Mouse (Mus musculus): ENCODE measurements around the gene Mrpl9. TPM values are rescaled to one million over a fixed set of nuclear protein-coding genes. Genes with fewer than 3 reads are reported as not detected.
A peak's percentile ranks its signal among the peaks of the same experiment; 100 is the strongest.

Gene Mrpl9
- 63.2 and 64.0 TPM in 2 replicates for polyA plus RNA-seq (2015; fragmentation: Nextera tagmentation; extraction: Ambion mirVana)

DNA sequence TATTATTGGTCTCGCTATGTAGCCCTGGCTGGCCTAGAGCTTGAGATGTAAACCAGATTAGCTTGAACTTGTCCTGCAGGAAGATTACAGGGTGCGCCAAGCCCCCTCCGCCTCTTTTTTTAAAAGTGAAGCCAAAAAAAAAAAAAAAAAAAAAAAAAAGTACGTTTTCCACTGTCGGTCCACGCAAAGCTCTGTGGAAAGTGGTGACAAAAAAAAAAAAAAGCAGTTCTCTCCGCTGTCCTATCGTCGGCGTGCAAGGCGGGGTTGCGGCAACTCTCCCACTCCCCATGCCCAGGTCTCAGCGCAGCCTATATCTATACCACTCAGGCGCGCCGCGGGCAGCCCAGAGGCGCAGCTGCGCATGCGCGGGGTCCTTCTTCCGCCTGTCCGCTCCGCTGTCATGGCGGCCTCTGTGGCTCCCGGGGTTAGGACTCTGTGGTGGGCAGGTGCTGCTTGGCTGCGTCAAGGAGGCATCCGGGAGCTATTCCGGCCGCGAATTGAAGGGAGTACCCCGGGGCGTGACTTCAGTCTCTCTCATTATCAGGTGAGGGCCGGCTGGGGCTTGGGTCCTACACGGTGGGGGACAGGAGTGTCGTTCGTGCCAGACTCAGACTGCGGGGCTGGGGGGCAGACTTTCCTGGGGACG is at the start of gene Mrpl9:
Gene Mrpl9, plus strand, starts transcription at position 368 of the 646 bp plus-strand sequence.
- H3K27ac ChIP-seq, result peak within 1 kb of the TSS; percentile 57; the same call in 1 of the 2 replicates
- H3K27me3 ChIP-seq, result peaks cover 6% of the 10 kb centered on the region; the same call in 1 of the 2 replicates
- peaks cover 34% of the 10 kb centered on the region for H3K36me3 ChIP-seq
- under 1% methylated on average over 39 of the region's 39 CpGs for WGBS
- peak within 1 kb of the TSS; percentile 80 for H3K4me2 ChIP-seq
- peak within 1 kb of the TSS; percentile 96 for H3K4me3 ChIP-seq
- H3K9me3 ChIP-seq, result no peaks in the 10 kb centered on the region
- peak within 1 kb of the TSS; percentile 91 for H3K9ac ChIP-seq
- peak; percentile 94 for ATAC-seq (ENCODE audit: insufficient number of reproducible peaks, low FRiP score, low TSS enrichment, low read depth)
- peaks cover 12% of the 10 kb centered on the region for H3K4me1 ChIP-seq

DNA sequence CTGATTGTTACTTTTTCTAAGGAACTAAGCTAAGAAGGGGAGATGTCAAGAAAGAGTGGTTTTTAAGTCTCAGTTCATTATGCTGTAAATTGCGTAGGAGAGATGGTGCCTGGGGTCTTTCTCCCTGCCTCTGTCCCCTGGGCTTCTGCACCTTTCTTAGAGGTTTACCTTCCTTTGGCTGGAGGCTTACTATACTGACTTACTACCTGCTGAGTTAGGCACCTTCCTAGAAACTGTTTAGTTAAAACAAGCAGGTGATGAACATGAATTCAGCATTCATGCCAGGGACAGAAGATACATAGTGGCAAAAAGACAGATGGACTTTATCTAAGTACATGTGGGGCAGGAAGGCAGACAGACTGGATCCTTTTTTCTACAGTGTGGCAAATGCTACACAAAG is 46.8 kb upstream of the Mrpl9 start:
- Histone ChIP-seq H3K27me3 (peaks cover 56% of the 10 kb centered on the region), H3K9me3 (no peaks in the 10 kb centered on the region), H3K4me3 (no peak overlapping the region), H3K4me2 (no peak overlapping the region), H3K36me3 (no peaks in the 10 kb centered on the region), H3K9ac (no peak overlapping the region), H3K27ac (no peak overlapping the region), H3K4me1 (peaks cover 8% of the 10 kb centered on the region)
- no peak for ATAC-seq (ENCODE audit: insufficient number of reproducible peaks, low FRiP score, low TSS enrichment, low read depth)
- 65% methylated on average over 1 of the region's 1 CpGs for WGBS

DNA sequence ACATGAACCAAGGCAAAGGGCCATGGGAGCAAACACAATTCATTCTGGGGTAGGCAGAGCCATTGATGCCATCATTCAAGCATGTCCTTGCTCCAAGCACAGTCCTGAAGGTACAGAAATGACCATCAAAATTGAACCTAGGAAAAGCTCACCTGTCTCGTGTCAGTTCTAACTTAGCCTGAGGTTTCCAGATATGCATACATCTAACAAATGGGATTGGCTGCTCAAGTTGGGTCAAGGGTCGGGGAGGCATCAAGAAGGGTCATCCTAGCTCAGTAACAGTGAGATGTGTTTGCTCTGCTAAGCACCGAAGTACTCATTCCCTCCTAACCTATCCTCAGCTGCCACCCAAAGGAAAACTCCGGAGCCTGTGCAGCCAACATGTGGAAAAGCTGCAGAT is 46.3 kb upstream of the Mrpl9 start:
- Histone ChIP-seq H3K36me3 (no peaks in the 10 kb centered on the region), H3K9me3 (no peaks in the 10 kb centered on the region), H3K4me2 (no peak overlapping the region), H3K27me3 (peaks cover 61% of the 10 kb centered on the region), H3K27ac (no peak overlapping the region), H3K9ac (no peak overlapping the region), H3K4me3 (no peak overlapping the region), H3K4me1 (peaks cover 8% of the 10 kb centered on the region)
- ATAC-seq (ENCODE audit: insufficient number of reproducible peaks, low FRiP score, low TSS enrichment, low read depth), result no peak
- 78% methylated on average over 4 of the region's 4 CpGs for WGBS

DNA sequence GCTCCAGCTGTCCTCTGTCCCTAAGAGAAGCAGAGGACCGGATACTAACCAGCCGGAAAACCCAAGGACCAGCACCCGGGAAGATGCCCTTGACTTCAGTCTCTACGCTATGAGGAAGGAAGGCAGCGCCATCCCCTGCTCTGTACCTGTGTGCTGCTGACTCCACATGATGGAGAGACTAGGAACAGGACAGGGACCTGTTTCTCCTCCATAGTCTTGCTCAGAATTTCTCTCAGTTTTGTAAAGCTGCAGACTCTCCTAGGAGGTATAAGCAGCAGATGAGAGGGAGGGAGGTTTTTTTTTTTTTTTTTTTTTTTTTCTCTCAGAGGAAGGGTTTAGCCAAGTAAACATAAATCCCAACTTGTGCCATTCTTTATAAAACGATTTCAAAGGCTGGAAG is 44.9 kb upstream of the Mrpl9 start, which contains the start of gene Lingo4:
Gene Lingo4, plus strand, starts transcription at position 301 of the 400 bp plus-strand sequence.
- peaks cover 75% of the 10 kb centered on the region for H3K27me3 ChIP-seq
- no peaks in the 10 kb centered on the region for H3K9me3 ChIP-seq
- H3K9ac ChIP-seq, result no peak within 1 kb of the TSS
- peak within 1 kb of the TSS; percentile 24 for H3K4me3 ChIP-seq
- 67% methylated on average over 6 of the region's 6 CpGs for WGBS
- ATAC-seq (ENCODE audit: insufficient number of reproducible peaks, low FRiP score, low TSS enrichment, low read depth), result no peak
- no peak within 1 kb of the TSS for H3K27ac ChIP-seq
- H3K4me2 ChIP-seq, result peak within 1 kb of the TSS; percentile 45
- no peaks in the 10 kb centered on the region for H3K36me3 ChIP-seq
- H3K4me1 ChIP-seq, result peaks cover 11% of the 10 kb centered on the region

DNA sequence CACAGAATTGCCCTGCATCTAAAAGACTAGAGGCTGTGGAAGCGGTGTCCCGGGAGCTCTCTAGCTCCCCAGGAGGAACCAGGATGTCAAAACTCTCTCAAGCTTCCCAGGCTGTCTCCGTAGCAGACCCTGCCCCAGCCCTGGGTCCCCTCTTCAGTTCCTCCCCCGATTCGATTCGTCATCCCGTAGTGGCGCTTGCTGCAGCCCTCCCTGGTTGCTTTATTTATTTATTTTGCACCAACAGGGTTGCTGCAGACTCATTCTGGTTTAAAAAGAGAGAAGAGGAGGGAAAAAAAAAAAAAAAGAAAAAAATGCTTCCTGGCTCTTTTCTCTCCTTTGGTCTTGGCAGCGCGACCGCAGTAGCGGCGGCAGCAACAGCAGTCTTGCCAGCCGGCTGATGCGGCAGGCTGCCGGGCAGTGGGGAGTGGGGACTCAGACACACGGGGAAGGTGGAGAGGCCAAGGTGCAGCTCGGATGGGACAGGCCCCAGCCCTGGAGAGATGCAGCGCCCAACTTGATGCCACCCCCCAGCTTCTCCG is 44.1 kb upstream of the Mrpl9 start:
- no peak overlapping the region for H3K9ac ChIP-seq
- ATAC-seq (ENCODE audit: insufficient number of reproducible peaks, low FRiP score, low TSS enrichment, low read depth), result no peak
- peaks cover 82% of the 10 kb centered on the region for H3K27me3 ChIP-seq

GRCm38 (mm10) chr3:94399663-94400310 is 43.3 kb upstream of the Mrpl9 start:
- Histone ChIP-seq H3K4me3 (no peak overlapping the region), H3K4me1 (peaks cover 22% of the 10 kb centered on the region), H3K9ac (no peak overlapping the region), H3K36me3 (no peaks in the 10 kb centered on the region), H3K27me3 (peaks cover 86% of the 10 kb centered on the region), H3K9me3 (no peaks in the 10 kb centered on the region), H3K4me2 (no peak overlapping the region), H3K27ac (no peak overlapping the region)
- no peak for ATAC-seq (ENCODE audit: insufficient number of reproducible peaks, low FRiP score, low TSS enrichment, low read depth)
- WGBS, result 42% methylated on average over 5 of the region's 5 CpGs

More for the DNA sequence above, 44.1 kb upstream of the Mrpl9 start:
- Histone ChIP-seq H3K9me3 (no peaks in the 10 kb centered on the region), H3K4me1 (peaks cover 16% of the 10 kb centered on the region), H3K36me3 (no peaks in the 10 kb centered on the region), H3K27ac (no peak overlapping the region), H3K4me3 (peak overlapping the region; percentile 24), H3K4me2 (peak overlapping the region; percentile 45)
- 2% methylated on average over 20 of the region's 20 CpGs for WGBS

DNA sequence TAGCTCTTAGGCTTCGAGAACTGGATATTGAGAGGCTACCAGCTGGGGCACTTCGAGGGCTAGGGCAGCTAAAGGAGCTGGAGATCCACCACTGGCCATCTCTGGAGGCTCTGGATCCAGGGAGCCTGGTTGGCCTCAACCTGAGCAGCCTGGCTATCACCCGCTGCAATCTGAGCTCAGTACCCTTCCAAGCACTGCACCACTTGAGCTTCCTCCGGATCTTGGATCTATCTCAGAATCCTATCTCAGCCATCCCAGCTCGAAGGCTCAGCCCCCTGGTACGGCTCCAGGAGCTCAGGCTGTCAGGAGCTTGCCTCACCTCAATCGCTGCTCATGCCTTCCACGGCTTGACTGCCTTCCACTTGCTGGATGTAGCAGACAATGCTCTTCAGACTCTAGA is 40.7 kb upstream of the Mrpl9 start:
- Histone ChIP-seq H3K9ac (no peak overlapping the region), H3K36me3 (no peaks in the 10 kb centered on the region), H3K9me3 (no peaks in the 10 kb centered on the region), H3K27me3 (peaks cover 70% of the 10 kb centered on the region), H3K4me2 (no peak overlapping the region), H3K4me1 (peaks cover 23% of the 10 kb centered on the region), H3K27ac (no peak overlapping the region), H3K4me3 (no peak overlapping the region)
- no peak for ATAC-seq (ENCODE audit: insufficient number of reproducible peaks, low FRiP score, low TSS enrichment, low read depth)
- WGBS, result 66% methylated on average over 8 of the region's 8 CpGs

- 27% methylated on average over 7 of the region's 7 CpGs for WGBS
- Histone ChIP-seq H3K4me2 (no peak overlapping the region), H3K27me3 (peaks cover 50% of the 10 kb centered on the region), H3K9ac (no peak overlapping the region), H3K9me3 (no peaks in the 10 kb centered on the region), H3K27ac (no peak overlapping the region), H3K4me1 (peaks cover 15% of the 10 kb centered on the region; the same call in 1 of the 2 replicates), H3K4me3 (no peak overlapping the region), H3K36me3 (no peaks in the 10 kb centered on the region)
- no peak; the same call in 1 of the 2 replicates for ATAC-seq (ENCODE audit: insufficient number of reproducible peaks, low FRiP score, low TSS enrichment, low read depth)
Observed at GRCm38 (mm10) chr3:94404366-94405054, 38.6 kb upstream of the Mrpl9 start.

GRCm38 (mm10) chr3:94405561-94405960 is 37.6 kb upstream of the Mrpl9 start:
- Histone ChIP-seq H3K4me2 (no peak overlapping the region), H3K4me1 (peaks cover 15% of the 10 kb centered on the region; the same call in 1 of the 2 replicates), H3K9me3 (no peaks in the 10 kb centered on the region), H3K9ac (no peak overlapping the region), H3K36me3 (no peaks in the 10 kb centered on the region), H3K27me3 (peaks cover 39% of the 10 kb centered on the region), H3K27ac (no peak overlapping the region), H3K4me3 (no peak overlapping the region)
- 54% methylated on average over 4 of the region's 4 CpGs for WGBS
- ATAC-seq (ENCODE audit: insufficient number of reproducible peaks, low FRiP score, low TSS enrichment, low read depth), result no peak; the same call in 1 of the 2 replicates

DNA sequence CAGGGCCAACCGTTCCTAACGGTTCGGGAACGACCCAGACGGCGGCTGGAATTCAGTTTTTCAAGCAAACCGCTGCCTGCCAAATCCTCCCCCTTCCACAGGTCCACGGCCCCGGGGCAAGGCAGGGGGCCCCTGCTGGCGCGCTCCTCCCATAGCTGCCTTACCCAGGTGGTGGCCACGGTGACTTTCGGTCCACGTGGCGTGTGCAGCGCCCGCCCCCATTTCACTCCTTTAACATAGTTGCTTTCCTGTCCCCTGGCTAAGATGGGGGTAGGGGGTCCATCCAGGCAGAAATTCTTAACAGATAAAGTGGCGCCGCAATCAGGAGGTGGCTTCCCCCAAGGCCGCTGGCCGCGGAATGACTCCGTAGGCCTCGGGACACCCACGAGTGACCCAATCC is 30.6 kb upstream of the Mrpl9 start:
- Histone ChIP-seq H3K36me3 (no peaks in the 10 kb centered on the region), H3K27ac (no peak overlapping the region), H3K4me2 (peak overlapping the region; percentile 88), H3K4me3 (peak overlapping the region; percentile 51), H3K4me1 (peaks cover 10% of the 10 kb centered on the region), H3K9me3 (no peaks in the 10 kb centered on the region), H3K9ac (no peak overlapping the region), H3K27me3 (peaks cover 5% of the 10 kb centered on the region; the same call in 1 of the 2 replicates)
- 7% methylated on average over 25 of the region's 25 CpGs for WGBS
- no peak for ATAC-seq (ENCODE audit: insufficient number of reproducible peaks, low FRiP score, low TSS enrichment, low read depth)

DNA sequence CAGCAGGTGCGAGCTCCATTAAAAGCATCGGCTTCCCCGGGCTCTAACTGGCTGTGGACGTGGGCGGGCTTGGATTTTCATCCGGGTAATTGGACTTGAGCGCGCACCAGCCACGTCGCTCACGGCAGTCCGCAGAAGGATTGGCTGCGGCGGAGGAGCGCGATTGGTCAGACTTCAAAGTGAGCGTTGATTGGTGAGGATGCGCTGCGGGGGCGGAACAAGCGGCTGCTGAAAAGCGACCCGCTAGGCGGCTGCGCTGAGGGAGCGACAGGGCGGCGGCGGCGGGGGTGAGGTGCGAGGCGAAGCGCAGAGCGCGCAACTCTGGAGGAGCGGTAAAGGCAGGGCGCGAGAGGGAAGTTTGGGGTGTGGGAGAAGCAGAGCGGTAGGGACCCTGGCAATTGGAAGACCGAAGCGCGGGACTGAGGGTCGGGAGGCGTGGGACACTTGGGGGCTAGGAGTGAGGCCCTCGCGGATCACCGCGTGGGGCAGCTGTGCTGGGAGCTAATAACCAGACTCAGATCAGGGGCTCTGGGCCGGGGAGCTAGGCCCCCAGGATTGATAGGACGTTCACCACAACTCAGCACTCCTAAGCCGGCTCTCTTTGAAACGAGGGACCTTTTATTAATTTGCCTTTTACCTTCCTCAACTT is 30.0 kb upstream of the Mrpl9 start, which contains the start of gene Tdrkh:
Gene Tdrkh, plus strand, starts transcription at position 243 of the 649 bp plus-strand sequence.
- peak; percentile 98 for ATAC-seq (ENCODE audit: insufficient number of reproducible peaks, low FRiP score, low TSS enrichment, low read depth)
- 5% methylated on average over 52 of the region's 52 CpGs for WGBS
- peak within 1 kb of the TSS; percentile 51 for H3K4me3 ChIP-seq
- H3K36me3 ChIP-seq, result no peaks in the 10 kb centered on the region
- H3K4me2 ChIP-seq, result peak within 1 kb of the TSS; percentile 88
- peaks cover 10% of the 10 kb centered on the region for H3K4me1 ChIP-seq
- peaks cover 5% of the 10 kb centered on the region; the same call in 1 of the 2 replicates for H3K27me3 ChIP-seq
- no peak within 1 kb of the TSS for H3K27ac ChIP-seq
- H3K9ac ChIP-seq, result 0 out of 2 replicates have a peak within 1 kb of the TSS, but pooled peaks have one; percentile 1
- H3K9me3 ChIP-seq, result no peaks in the 10 kb centered on the region

Measured in limb, embryonic 15.5 days (tissue).